Mouse (Mus musculus) duodenum, adult 2 months (tissue): ENCODE data around the gene Tmem181a. TPM values are rescaled to one million over a fixed set of nuclear protein-coding genes. Genes with fewer than 3 reads are reported as not detected.

Experiments used
- polyA plus RNA-seq: library from polyadenylated mRNA; depleted of rRNA; stranded (reverse); fragments of >200 nt; gene quantifications from 2 replicates; pipeline ENCODE4 v1.2.3, GENCODE M21; 2012; ENCODE audit warnings: low replicate concordance; rRNA removed

The Tmem181a gene
- 13.2 and 19.0 TPM in 2 replicates for polyA plus RNA-seq

GRCm38 (mm10) chr17:6256400-6257069, at the start of gene Tmem181a:
Gene Tmem181a, plus strand, starts transcription at chr17:6256860.

GRCm38 (mm10) chr17:6317339-6317985, 60.8 kb downstream of the Tmem181a start, which contains the start of gene Dynlt1a:
Gene Dynlt1a, minus strand, starts transcription at chr17:6317500.

Other genes starting within 250 kb of the Tmem181a start
- 0.62 and 1.6 TPM in 2 replicates for gene Serac1, start 177.1 kb upstream of the Tmem181a start, polyA plus RNA-seq
- 3.8 and 4.0 TPM in 2 replicates for gene Gtf2h5, start 177.1 kb upstream of the Tmem181a start, polyA plus RNA-seq
- 31.8 and 43.6 TPM in 2 replicates for gene Tulp4, start 150.4 kb upstream of the Tmem181a start, polyA plus RNA-seq
- gene Dynlt1a, start 60.6 kb downstream of the Tmem181a start, polyA plus RNA-seq = 11.6 and 13.1 TPM in 2 replicates
- 291 and 349 TPM in 2 replicates for gene Dynlt1b, start 173.3 kb downstream of the Tmem181a start, polyA plus RNA-seq